In the genomic region with DNA sequence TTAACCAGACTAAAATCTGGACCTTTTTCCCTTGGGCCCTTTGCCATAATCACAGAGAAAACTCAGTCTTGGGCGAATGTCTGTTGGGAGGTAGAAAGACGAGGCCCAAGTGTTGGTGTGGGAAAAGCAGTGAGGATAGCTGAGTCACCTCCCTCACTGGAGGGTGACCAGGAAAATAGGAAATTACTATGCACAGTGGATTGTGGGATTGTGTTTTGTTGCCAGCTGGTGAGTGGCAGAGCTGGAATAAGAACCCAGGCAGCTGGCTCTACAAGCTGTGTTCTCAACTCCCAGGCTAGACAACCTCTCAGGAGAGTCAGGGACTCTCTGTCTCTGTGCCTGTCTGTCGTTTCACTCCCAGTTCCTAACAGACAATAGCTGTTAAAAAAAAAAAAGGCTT, we compare ENCODE assay signal across 14 mouse cellular contexts. TPM values are rescaled to one million over a fixed set of nuclear protein-coding genes. Genes with fewer than 3 reads are reported as not detected.
DNase-seq lines count a peak whose midpoint lies in the region; ATAC-seq and TF ChIP-seq lines count a peak whose summit lies in the region.
"Had no signal": no experiment of that assay in that cellular context is flagged by ENCODE, and none has a peak within 500 bp of the region (broad histone marks: within the 10 kb centered on the region; RNA-seq: fewer than 3 reads in every experiment).

No protein-coding gene starts in this region.

- no peak overlapping the region for H3K9ac ChIP-seq in hindbrain, postnatal 0 days (replicated peaks; ENCODE audit: low read length)
- H3K9ac ChIP-seq in hindbrain, embryonic 16.5 days (ENCODE audit: low read depth, low read length): no peak overlapping the region
- H3K9ac ChIP-seq in hindbrain, embryonic 14.5 days: no peak overlapping the region
- H3K9ac ChIP-seq: heart, embryonic 13.5 days; midbrain, embryonic 15.5 days had no signal

- H3K9me3 ChIP-seq in hindbrain, postnatal 0 days (ENCODE audit: low read length): no peaks in the 10 kb centered on the region
- H3K9me3 ChIP-seq in hindbrain, embryonic 16.5 days (ENCODE audit: control insufficient read depth, low read length): no peaks in the 10 kb centered on the region
- no peaks in the 10 kb centered on the region for H3K9me3 ChIP-seq in hindbrain, embryonic 14.5 days (ENCODE audit: control insufficient read depth, low read length)
- H3K9me3 ChIP-seq: heart, embryonic 13.5 days; midbrain, embryonic 15.5 days had no signal

- H3K4me1 ChIP-seq in hindbrain, postnatal 0 days (ENCODE audit: insufficient read depth, low read length): no peaks in the 10 kb centered on the region
- H3K4me1 ChIP-seq in hindbrain, embryonic 16.5 days (ENCODE audit: control insufficient read depth, insufficient read depth, low read depth, low read length): no peaks in the 10 kb centered on the region
- no peaks in the 10 kb centered on the region for H3K4me1 ChIP-seq in hindbrain, embryonic 14.5 days (replicated peaks; ENCODE audit: control insufficient read depth, insufficient read depth, low read length)
- H3K4me1 ChIP-seq: heart, embryonic 13.5 days; midbrain, embryonic 15.5 days had no signal

- no peak for TF ChIP-seq CTCF in hindbrain, postnatal 0 days (IDR thresholded peaks at IDR 0.05; ENCODE audit: low read depth)
- no peak for TF ChIP-seq CTCF in brain, embryonic 14.5 days (IDR thresholded peaks at IDR 0.05; ENCODE audit: borderline replicate concordance, extremely low read depth, insufficient read depth, insufficient read length)

- no peak overlapping the region for H3K4me2 ChIP-seq in hindbrain, postnatal 0 days (ENCODE audit: low read depth, low read length)
- no peak overlapping the region for H3K4me2 ChIP-seq in hindbrain, embryonic 16.5 days (ENCODE audit: low read length)
- H3K4me2 ChIP-seq in hindbrain, embryonic 14.5 days (replicated peaks): no peak overlapping the region
- H3K4me2 ChIP-seq: heart, embryonic 13.5 days; midbrain, embryonic 15.5 days had no signal

- ATAC-seq in hindbrain, postnatal 0 days: 0 out of 2 replicates have a peak, but pooled peaks have one; percentile 56
- no peak for ATAC-seq in hindbrain, embryonic 16.5 days
- no peak for ATAC-seq in hindbrain, embryonic 14.5 days (ENCODE audit: low FRiP score)
- ATAC-seq: midbrain, embryonic 15.5 days had no signal

- H3K27ac ChIP-seq in hindbrain, postnatal 0 days: no peak overlapping the region
- H3K27ac ChIP-seq in hindbrain, embryonic 16.5 days (ENCODE audit: low read depth, low read length): no peak overlapping the region
- no peak overlapping the region for H3K27ac ChIP-seq in hindbrain, embryonic 14.5 days
- H3K27ac ChIP-seq: heart, embryonic 13.5 days; midbrain, embryonic 15.5 days had no signal

- no peaks in the 10 kb centered on the region for H3K27me3 ChIP-seq in hindbrain, postnatal 0 days (ENCODE audit: insufficient read depth, low read length)
- no peaks in the 10 kb centered on the region for H3K27me3 ChIP-seq in hindbrain, embryonic 16.5 days (replicated peaks; ENCODE audit: control insufficient read depth, insufficient read depth, low read length)
- no peaks in the 10 kb centered on the region for H3K27me3 ChIP-seq in hindbrain, embryonic 14.5 days (ENCODE audit: control insufficient read depth, insufficient read depth, low read length)
- H3K27me3 ChIP-seq: heart, embryonic 13.5 days; midbrain, embryonic 15.5 days had no signal

- 53% methylated on average over 3 of the region's 3 CpGs for WGBS in hindbrain, postnatal 0 days
- 35% methylated on average over 3 of the region's 3 CpGs for WGBS in hindbrain, embryonic 16.5 days
- 54% methylated on average over 3 of the region's 3 CpGs for WGBS in hindbrain, embryonic 14.5 days

- no peaks in the 10 kb centered on the region for H3K36me3 ChIP-seq in hindbrain, postnatal 0 days (ENCODE audit: insufficient read depth, low read length)
- H3K36me3 ChIP-seq in hindbrain, embryonic 16.5 days (ENCODE audit: control insufficient read depth, insufficient read depth, low read length): no peaks in the 10 kb centered on the region
- no peaks in the 10 kb centered on the region for H3K36me3 ChIP-seq in hindbrain, embryonic 14.5 days (replicated peaks; ENCODE audit: control insufficient read depth, insufficient read depth)
- H3K36me3 ChIP-seq: heart, embryonic 13.5 days; midbrain, embryonic 15.5 days had no signal

- no peak overlapping the region for H3K4me3 ChIP-seq in hindbrain, postnatal 0 days (ENCODE audit: low read length)
- no peak overlapping the region for H3K4me3 ChIP-seq in hindbrain, embryonic 16.5 days (ENCODE audit: low read length)
- no peak overlapping the region for H3K4me3 ChIP-seq in hindbrain, embryonic 14.5 days (replicated peaks; ENCODE audit: low read length)
- H3K4me3 ChIP-seq: heart, embryonic 13.5 days; midbrain, embryonic 15.5 days had no signal

- peak; percentile 24 for DNase-seq in hindbrain, postnatal 0 days (ENCODE audit: low spot score)
- DNase-seq in brain, embryonic 14.5 days (ENCODE audit: low read depth): peak; percentile 46
- DNase-seq in layer of hippocampus, adult 9-10 months (ENCODE audit: low spot score): peak; percentile 58
- DNase-seq in right cerebral cortex, adult 2 months (ENCODE audit: low spot score in 2 of 2): peak; percentile 35 to 65
- no peak for DNase-seq in thymus, postnatal 14 days
- no peak for DNase-seq in T-cell, adult 2 months (ENCODE audit: low spot score)
- DNase-seq in hindbrain, embryonic 14.5 days (ENCODE audit: low spot score): no peak
- DNase-seq: adrenal gland, adult 8-10 months; cerebellum, adult 8-10 months had no signal

- no peak for TF ChIP-seq POLR2A in brain, embryonic 14.5 days (IDR thresholded peaks at IDR 0.05; ENCODE audit: borderline replicate concordance, extremely low read depth, insufficient read depth, insufficient read length, poor library complexity, severe bottlenecking)

RNA-seq across cellular contexts. Expression of a gene that starts 11.1 kb away (rescaled TPM):
- total RNA-seq in hindbrain, postnatal 0 days (2014; rRNA removed): not detected in 2 replicates
- polyA plus RNA-seq in hindbrain, postnatal 0 days (2015; fragmentation: Nextera tagmentation; extraction: Ambion mirVana): not detected in 2 replicates
- polyA plus RNA-seq in hindbrain, embryonic 16.5 days (2015; fragmentation: Nextera tagmentation; extraction: Ambion mirVana): not detected in 2 replicates
- polyA plus RNA-seq in brain, embryonic 14.5 days (2012; rRNA removed): not detected in 2 replicates
- polyA plus RNA-seq in hindbrain, embryonic 14.5 days (2014; fragmentation: Nextera tagmentation; extraction: Ambion mirVana): not detected in 2 replicates
- total RNA-seq: adrenal gland, adult 8-10 months had no signal
- polyA plus RNA-seq: heart, embryonic 13.5 days; large intestine, adult 2 months; liver, embryonic 16.5 days; midbrain, embryonic 15.5 days had no signal

Comparison
In these comparisons a context has a peak if more than half of its experiments do, and no peak if none do; other contexts are left out.
1. DNase-seq: peak in hindbrain, postnatal 0 days (single experiment), brain, embryonic 14.5 days (single experiment), layer of hippocampus, adult 9-10 months (single experiment) and right cerebral cortex, adult 2 months (2 of 2); none in thymus, postnatal 14 days (single experiment), T-cell, adult 2 months (single experiment) and hindbrain, embryonic 14.5 days (single experiment).